Mouse (Mus musculus) heart, embryonic 12.5 days (tissue): ENCODE measurements at regions not wholly inside any gene's neighbourhood (a gene's known extent, or its start where the extent isn't known, plus 50 kb on each side); places are given as distances from the start of the nearest gene placed in this dataset.
"Not testable (repeated sequence)": the region's sequence is repeated elsewhere in the genome, so short reads cannot be mapped to it uniquely, and the experiment has no call there.

ENCODE experiments used
- ATAC-seq: fragments of 200-750 bp; cut with Nextera tagmentation; 2 replicates; pipeline ENCODE4 v1.8.0; 2017; ENCODE audit warnings: moderate TSS enrichment, moderate library complexity; ENCODE audit not compliant: insufficient number of reproducible peaks, low FRiP score
- H3K27ac ChIP-seq: fragments of 300-500 bp; sonication (generic); 2 replicates; pipeline ENCODE4 v1.5.1; 2016; ENCODE audit warnings: mild to moderate bottlenecking, moderate library complexity; ENCODE audit not compliant: poor library complexity, severe bottlenecking
- H3K27me3 ChIP-seq: fragments of 300-500 bp; sonication (generic); replicated peaks from 2 replicates; pipeline ENCODE4 v1.6.1; 2016; ENCODE audit warnings: mild to moderate bottlenecking, moderate library complexity
- H3K36me3 ChIP-seq: fragments of 300-500 bp; sonication (generic); 2 replicates; pipeline ENCODE4 v1.6.1; 2016; ENCODE audit warnings: mild to moderate bottlenecking, moderate library complexity
- H3K4me1 ChIP-seq: fragments of 300-500 bp; sonication (generic); replicated peaks from 2 replicates; pipeline ENCODE4 v1.6.1; 2016; ENCODE audit warnings: mild to moderate bottlenecking
- H3K4me2 ChIP-seq: fragments of 300-500 bp; sonication (generic); 2 replicates; pipeline ENCODE4 v1.6.1; 2016; ENCODE audit warnings: mild to moderate bottlenecking, moderate library complexity
- H3K4me3 ChIP-seq: fragments of 300-500 bp; sonication (generic); 2 replicates; pipeline ENCODE4 v1.5.1; 2016; ENCODE audit warnings: mild to moderate bottlenecking
- H3K9ac ChIP-seq: fragments of 300-500 bp; sonication (generic); 2 replicates; pipeline ENCODE4 v1.6.1; 2016; ENCODE audit warnings: mild to moderate bottlenecking, moderate library complexity
- H3K9me3 ChIP-seq: fragments of 300-500 bp; sonication (generic); replicated peaks from 2 replicates; pipeline ENCODE4 v1.6.1; 2016; ENCODE audit warnings: mild to moderate bottlenecking, moderate library complexity
- WGBS: fragments of 180-500 bp; shearing (Covaris S2); methylation state at CpG from one replicate; pipeline ENCODE4 v1.1.7; 2016; 5-methylcytosine and 5-hydroxymethylcytosine counted together

GRCm38 (mm10) chr3:40391631-40392030 lies 139.5 kb upstream of the Intu start:
- no peaks in the 10 kb centered on the region for H3K36me3 ChIP-seq
- no peak overlapping the region for H3K4me3 ChIP-seq
- no peaks in the 10 kb centered on the region for H3K4me1 ChIP-seq
- no peak overlapping the region for H3K27ac ChIP-seq
- no peak overlapping the region for H3K9ac ChIP-seq
- H3K9me3 ChIP-seq: no peaks in the 10 kb centered on the region
- H3K4me2 ChIP-seq: no peak overlapping the region
- no peaks in the 10 kb centered on the region for H3K27me3 ChIP-seq
- 48% methylated on average over 6 of the region's 6 CpGs for WGBS
- ATAC-seq: no peak

DNA sequence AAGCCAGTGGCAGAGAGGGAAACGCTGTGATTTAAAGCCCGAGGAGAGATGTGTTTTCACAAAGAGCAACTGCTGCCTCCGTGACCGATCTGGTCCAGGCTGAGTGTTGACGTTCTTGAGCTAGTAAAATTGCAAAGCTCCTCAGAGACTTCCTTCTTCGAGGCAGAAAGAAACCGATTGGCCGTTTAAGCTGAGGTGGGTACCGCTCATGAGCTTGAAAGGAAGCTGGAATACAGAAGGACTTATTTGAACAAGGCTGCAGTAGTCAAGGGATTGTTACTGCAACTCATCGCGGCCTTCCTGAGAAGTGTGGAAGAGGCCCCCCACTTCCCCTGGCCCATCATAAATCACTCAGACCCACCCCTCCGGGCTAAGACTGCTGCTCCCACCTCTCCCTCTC lies 132.9 kb upstream of the Intu start:
- Histone ChIP-seq H3K4me1 (no peaks in the 10 kb centered on the region), H3K27me3 (0 out of 2 replicates have a peak, but pooled peaks cover 7% of the 10 kb centered on the region), H3K27ac (no peak overlapping the region), H3K36me3 (no peaks in the 10 kb centered on the region), H3K9me3 (no peaks in the 10 kb centered on the region), H3K4me2 (no peak overlapping the region), H3K4me3 (no peak overlapping the region), H3K9ac (no peak overlapping the region)
- no peak for ATAC-seq
- WGBS: 71% methylated on average over 12 of the region's 12 CpGs

DNA sequence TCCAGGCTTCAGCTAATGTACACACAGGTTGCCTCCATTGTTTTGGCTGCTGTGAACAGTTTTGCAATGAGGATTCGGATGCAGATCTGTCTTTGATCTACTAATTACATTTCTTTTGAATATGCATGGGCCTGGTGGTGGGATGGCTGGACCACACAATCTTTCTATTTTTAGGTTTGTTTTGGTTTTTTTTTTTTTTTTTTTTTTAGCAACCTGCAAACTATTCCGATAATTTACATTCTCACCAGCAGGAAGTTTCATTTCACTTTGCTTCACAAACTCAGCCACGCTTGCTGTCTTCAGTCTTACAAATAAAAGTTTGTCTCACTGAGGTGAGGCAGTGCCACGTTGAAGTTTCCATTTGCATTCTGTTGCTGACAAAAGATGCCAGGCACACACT lies 127.7 kb upstream of the Intu start:
- no peaks in the 10 kb centered on the region for H3K36me3 ChIP-seq
- H3K4me1 ChIP-seq: no peaks in the 10 kb centered on the region
- H3K27ac ChIP-seq: no peak overlapping the region
- H3K4me2 ChIP-seq: no peak overlapping the region
- no peaks in the 10 kb centered on the region for H3K9me3 ChIP-seq
- H3K4me3 ChIP-seq: no peak overlapping the region
- H3K9ac ChIP-seq: no peak overlapping the region
- H3K27me3 ChIP-seq: peaks cover 13% of the 10 kb centered on the region; the same call in 1 of the 2 replicates
- 81% methylated on average over 4 of the region's 4 CpGs for WGBS
- no peak for ATAC-seq

- 78% methylated on average over 18 of the region's 18 CpGs for WGBS
- Histone ChIP-seq H3K36me3 (no peaks in the 10 kb centered on the region), H3K9ac (no peak overlapping the region), H3K9me3 (no peaks in the 10 kb centered on the region), H3K4me3 (no peak overlapping the region), H3K4me1 (no peaks in the 10 kb centered on the region), H3K27me3 (peaks cover 13% of the 10 kb centered on the region; the same call in 1 of the 2 replicates), H3K4me2 (no peak overlapping the region), H3K27ac (no peak overlapping the region)
- ATAC-seq: no peak
These were observed 125.8 kb upstream of the Intu start for GRCm38 (mm10) chr3:40405095-40405948.

- H3K4me2 ChIP-seq: no peak overlapping the region
- ATAC-seq: no peak
- no peaks in the 10 kb centered on the region for H3K9me3 ChIP-seq
- peaks cover 13% of the 10 kb centered on the region; the same call in 1 of the 2 replicates for H3K27me3 ChIP-seq
- no peaks in the 10 kb centered on the region for H3K36me3 ChIP-seq
- no peak overlapping the region for H3K9ac ChIP-seq
- H3K4me3 ChIP-seq: no peak overlapping the region
- no peaks in the 10 kb centered on the region; the same call in 1 of the 2 replicates for H3K4me1 ChIP-seq
- WGBS: 78% methylated on average over 2 of the region's 2 CpGs
- H3K27ac ChIP-seq: no peak overlapping the region
These were observed 125.2 kb upstream of the Intu start for GRCm38 (mm10) chr3:40405949-40406236.

- no peak overlapping the region for H3K27ac ChIP-seq
- no peak overlapping the region for H3K9ac ChIP-seq
- no peaks in the 10 kb centered on the region; the same call in 1 of the 2 replicates for H3K4me1 ChIP-seq
- peaks cover 6% of the 10 kb centered on the region; the same call in 1 of the 2 replicates for H3K27me3 ChIP-seq
- no peaks in the 10 kb centered on the region for H3K36me3 ChIP-seq
- ATAC-seq: no peak
- no peaks in the 10 kb centered on the region for H3K9me3 ChIP-seq
- no peak overlapping the region for H3K4me3 ChIP-seq
- WGBS: 63% methylated on average over 5 of the region's 5 CpGs
- no peak overlapping the region for H3K4me2 ChIP-seq
These were observed 122.1 kb upstream of the Intu start for GRCm38 (mm10) chr3:40408921-40409488.

GRCm38 (mm10) chr3:40410749-40411310 lies 120.3 kb upstream of the Intu start:
- 41% methylated on average over 4 of the region's 4 CpGs for WGBS
- no peak for ATAC-seq
- H3K4me3 ChIP-seq: no peak overlapping the region
- no peaks in the 10 kb centered on the region for H3K9me3 ChIP-seq
- H3K27me3 ChIP-seq: no peaks in the 10 kb centered on the region
- no peak overlapping the region for H3K4me2 ChIP-seq
- no peak overlapping the region for H3K9ac ChIP-seq
- no peaks in the 10 kb centered on the region for H3K36me3 ChIP-seq
- H3K27ac ChIP-seq: no peak overlapping the region
- H3K4me1 ChIP-seq: no peaks in the 10 kb centered on the region; the same call in 1 of the 2 replicates

DNA sequence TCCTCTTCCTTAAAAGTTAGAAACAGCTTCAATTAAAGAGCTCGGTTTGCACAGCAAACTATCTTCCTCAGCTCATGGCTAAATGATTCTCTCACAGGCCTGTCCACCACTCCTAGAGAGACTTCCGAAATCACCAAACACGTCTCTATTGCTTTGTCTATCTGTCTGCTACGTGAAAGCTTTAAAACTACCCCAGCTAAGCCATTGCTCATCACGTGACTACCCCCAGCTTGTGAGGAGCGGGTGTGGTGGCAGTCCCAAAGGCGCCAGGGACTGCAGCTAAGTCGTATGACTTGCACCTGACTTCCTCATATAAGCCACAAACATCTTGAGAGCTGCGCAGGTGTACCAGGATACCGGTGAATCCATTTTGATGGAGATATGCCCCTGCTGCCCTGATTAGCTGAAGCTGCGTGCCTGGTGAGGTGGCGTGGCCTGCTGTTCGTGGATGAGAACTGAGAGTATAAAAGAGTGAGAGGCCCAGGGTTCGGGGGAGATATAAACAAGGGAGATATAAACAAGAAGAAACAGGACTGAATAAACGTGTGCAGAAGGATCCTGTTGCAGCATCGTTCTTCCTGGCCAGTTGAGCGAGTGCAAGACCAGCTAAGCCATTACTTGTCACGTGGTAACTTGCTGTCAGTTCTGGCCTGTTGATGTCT lies 105.8 kb upstream of the Intu start:
- H3K4me3 ChIP-seq, H3K4me2 ChIP-seq, ATAC-seq, H3K9me3 ChIP-seq, H3K27ac ChIP-seq, H3K36me3 ChIP-seq, H3K27me3 ChIP-seq, H3K9ac ChIP-seq, H3K4me1 ChIP-seq: not testable (repeated sequence)
- WGBS: 65% methylated on average over 17 of the region's 18 CpGs

- H3K9ac ChIP-seq: no peak overlapping the region
- no peak overlapping the region for H3K4me3 ChIP-seq
- 81% methylated on average over 4 of the region's 4 CpGs for WGBS
- no peaks in the 10 kb centered on the region for H3K27me3 ChIP-seq
- no peak overlapping the region for H3K4me2 ChIP-seq
- H3K36me3 ChIP-seq: no peaks in the 10 kb centered on the region
- H3K9me3 ChIP-seq: no peaks in the 10 kb centered on the region
- no peak overlapping the region for H3K27ac ChIP-seq
- H3K4me1 ChIP-seq: peaks cover 8% of the 10 kb centered on the region; the same call in 1 of the 2 replicates
- no peak for ATAC-seq
These were observed 105.0 kb upstream of the Intu start for GRCm38 (mm10) chr3:40426070-40426469.

DNA sequence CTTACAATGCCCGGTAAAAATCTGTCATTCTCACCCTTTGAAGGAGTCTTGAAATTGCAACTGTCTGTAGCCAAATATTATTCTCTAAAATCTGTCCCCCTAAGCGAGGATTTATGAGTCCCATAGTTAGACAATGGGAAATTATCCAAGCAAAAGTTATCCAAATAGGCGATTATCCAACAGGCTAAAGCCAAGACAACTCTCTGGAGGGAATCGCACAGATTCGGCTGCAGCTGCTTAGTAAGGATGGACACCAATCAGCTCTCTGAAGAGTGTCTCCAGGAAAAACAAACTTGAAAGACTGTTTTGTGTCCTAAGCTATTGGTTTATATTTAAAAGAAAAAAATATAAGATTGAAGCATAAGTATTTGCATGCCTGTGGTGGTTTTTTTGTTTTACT lies 103.1 kb upstream of the Intu start:
- WGBS: 62% methylated on average over 5 of the region's 5 CpGs
- no peak overlapping the region for H3K9ac ChIP-seq
- H3K27ac ChIP-seq: no peak overlapping the region
- no peak overlapping the region for H3K4me2 ChIP-seq
- H3K36me3 ChIP-seq: no peaks in the 10 kb centered on the region
- H3K4me3 ChIP-seq: no peak overlapping the region
- H3K4me1 ChIP-seq: peaks cover 8% of the 10 kb centered on the region; the same call in 1 of the 2 replicates
- no peak for ATAC-seq
- H3K27me3 ChIP-seq: no peaks in the 10 kb centered on the region
- no peaks in the 10 kb centered on the region for H3K9me3 ChIP-seq

- Histone ChIP-seq H3K4me3 (no peak overlapping the region), H3K9ac (no peak overlapping the region), H3K27me3 (no peaks in the 10 kb centered on the region), H3K9me3 (no peaks in the 10 kb centered on the region), H3K27ac (no peak overlapping the region), H3K4me2 (no peak overlapping the region), H3K36me3 (no peaks in the 10 kb centered on the region), H3K4me1 (peaks cover 3% of the 10 kb centered on the region)
- no peak for ATAC-seq
- 81% methylated on average over 4 of the region's 4 CpGs for WGBS
These were observed 92.8 kb upstream of the Intu start for GRCm38 (mm10) chr3:40438251-40438650.
